Mouse (Mus musculus): ENCODE results near the gene Pld4.

Gene Pld4

GRCm38 (mm10) chr12:112737761-112738160 is 22.7 kb upstream of the Pld4 start:
- in situ Hi-C loops (cut with MboI, MseI): no loop called here

GRCm38 (mm10) chr12:112738281-112739022 is 22.0 kb upstream of the Pld4 start:
- in situ Hi-C loops (cut with MboI, MseI): no loop called here

- in situ Hi-C loops (cut with MboI, MseI): no loop called here
These were observed 21.4 kb upstream of the Pld4 start for GRCm38 (mm10) chr12:112739023-112739568.

GRCm38 (mm10) chr12:112742768-112743167 is 17.7 kb upstream of the Pld4 start:
- in situ Hi-C loops (cut with MboI, MseI): loop anchor here (5.0 to 10.0 kb wide), 2 partner anchors 65 to 102 kb away; partner anchors contain the start of gene Clba1

- in situ Hi-C loops (cut with MboI, MseI): loop anchor here (5.0 to 10.0 kb wide), 2 partner anchors 64 to 101 kb away; partner anchors contain the start of gene Clba1
These were observed 17.1 kb upstream of the Pld4 start for GRCm38 (mm10) chr12:112743168-112743975.

GRCm38 (mm10) chr12:112744211-112744610 is 16.2 kb upstream of the Pld4 start:
- in situ Hi-C loops (cut with MboI, MseI): loop anchor here (5.0 to 10.0 kb wide), 2 partner anchors 63 to 101 kb away; partner anchors contain the start of gene Clba1

- in situ Hi-C loops (cut with MboI, MseI): loop anchor here (5.0 to 10.0 kb wide), 2 partner anchors 62 to 100 kb away; partner anchors contain the start of gene Clba1
These were observed 15.4 kb upstream of the Pld4 start for GRCm38 (mm10) chr12:112744891-112745580.

GRCm38 (mm10) chr12:112745716-112746115 is 14.7 kb upstream of the Pld4 start:
- in situ Hi-C loops (cut with MboI, MseI): loop anchor here (10.0 kb wide), 1 partner anchor 99 kb away; no protein-coding TSS in a partner anchor

- in situ Hi-C loops (cut with MboI, MseI): loop anchor here (10.0 kb wide), 1 partner anchor 98 kb away; no protein-coding TSS in a partner anchor
These were observed 14.0 kb upstream of the Pld4 start for GRCm38 (mm10) chr12:112746461-112746807.

GRCm38 (mm10) chr12:112746808-112747605 is 13.4 kb upstream of the Pld4 start:
- in situ Hi-C loops (cut with MboI, MseI): loop anchor here (10.0 kb wide), 1 partner anchor 98 kb away; no protein-coding TSS in a partner anchor

- in situ Hi-C loops (cut with MboI, MseI): loop anchor here (10.0 kb wide), 1 partner anchor 97 kb away; no protein-coding TSS in a partner anchor
These were observed 12.9 kb upstream of the Pld4 start for GRCm38 (mm10) chr12:112747606-112747970.

- in situ Hi-C loops (cut with MboI, MseI): no loop called here
These were observed 9.5 kb upstream of the Pld4 start for GRCm38 (mm10) chr12:112750976-112751375.

GRCm38 (mm10) chr12:112752399-112752798 is 8.1 kb upstream of the Pld4 start:
- in situ Hi-C loops (cut with MboI, MseI): no loop called here

GRCm38 (mm10) chr12:112755900-112756299 is 4.6 kb upstream of the Pld4 start:
- in situ Hi-C loops (cut with MboI, MseI): no loop called here

- in situ Hi-C loops (cut with MboI, MseI): no loop called here
These were observed 2.6 kb upstream of the Pld4 start for GRCm38 (mm10) chr12:112757896-112758295.

GRCm38 (mm10) chr12:112759471-112759870 is 984 bp upstream of the Pld4 start:
- in situ Hi-C loops (cut with MboI, MseI): no loop called here

- in situ Hi-C loops (cut with MboI, MseI): no loop called here
These were observed 956 bp downstream of the Pld4 start for GRCm38 (mm10) chr12:112761411-112761810.

GRCm38 (mm10) chr12:112762018-112762417 is 1.6 kb downstream of the Pld4 start:
- in situ Hi-C loops (cut with MboI, MseI): no loop called here

- in situ Hi-C loops (cut with MboI, MseI): no loop called here
These were observed 2.7 kb downstream of the Pld4 start for GRCm38 (mm10) chr12:112763176-112763575.

- in situ Hi-C loops (cut with MboI, MseI): no loop called here
These were observed 3.7 kb downstream of the Pld4 start for GRCm38 (mm10) chr12:112764141-112764540.

GRCm38 (mm10) chr12:112764991-112765390 is 4.5 kb downstream of the Pld4 start:
- in situ Hi-C loops (cut with MboI, MseI): no loop called here
